Mouse (Mus musculus) right cerebral cortex, postnatal 25 days (tissue): Measurements from ENCODE around the gene Mospd3.
A peak's percentile ranks its signal among the peaks of the same experiment; 100 is the strongest.

Source experiments
- DNase-seq: peaks from one replicate; pipeline ENCODE4 v3.0.0; 2022

The Mospd3 gene

GRCm38 (mm10) chr5:137570691-137571586, 29.9 kb downstream of the Mospd3 start:
- no peak for DNase-seq

- no peak for DNase-seq
These were observed 30.7 kb downstream of the Mospd3 start for GRCm38 (mm10) chr5:137570181-137570580.

- no peak for DNase-seq
These were observed 31.2 kb downstream of the Mospd3 start, which contains the start of gene Tfr2 for GRCm38 (mm10) chr5:137569665-137570064. Tfr2 (plus strand) TSS chr5:137569840.

- no peak for DNase-seq
These were observed 31.8 kb downstream of the Mospd3 start for GRCm38 (mm10) chr5:137569031-137569430.

- DNase-seq, result no peak
These were observed 32.5 kb downstream of the Mospd3 start for GRCm38 (mm10) chr5:137568223-137568798.

GRCm38 (mm10) chr5:137566416-137566815, 34.4 kb downstream of the Mospd3 start:
- DNase-seq, result no peak

GRCm38 (mm10) chr5:137565744-137566143, 35.1 kb downstream of the Mospd3 start:
- DNase-seq, result no peak

- no peak for DNase-seq
These were observed 37.9 kb downstream of the Mospd3 start for GRCm38 (mm10) chr5:137562965-137563364.

GRCm38 (mm10) chr5:137561556-137561955, 39.3 kb downstream of the Mospd3 start:
- no peak for DNase-seq

GRCm38 (mm10) chr5:137553898-137554297, 47.0 kb downstream of the Mospd3 start:
- DNase-seq, result no peak

GRCm38 (mm10) chr5:137553411-137553837, 47.4 kb downstream of the Mospd3 start, which contains the start of gene Actl6b:
Actl6b (plus strand) TSS chr5:137553517.
- DNase-seq, result peak; percentile 92

GRCm38 (mm10) chr5:137553000-137553399, 47.9 kb downstream of the Mospd3 start:
- DNase-seq, result no peak

- DNase-seq, result no peak
These were observed 49.7 kb downstream of the Mospd3 start for GRCm38 (mm10) chr5:137551119-137551518.

- DNase-seq, result no peak
These were observed 51.0 kb downstream of the Mospd3 start for GRCm38 (mm10) chr5:137549840-137550239.
